Mouse (Mus musculus) forebrain, embryonic 14.5 days (tissue): Measurements from ENCODE around the gene Nucb1. TPM values are rescaled to one million over a fixed set of nuclear protein-coding genes. Genes with fewer than 3 reads are reported as not detected.
A peak's percentile ranks its signal among the peaks of the same experiment; 100 is the strongest.

Experiments used
- ATAC-seq: fragments of 200-750 bp; cut with Nextera tagmentation; 2 replicates; pipeline ENCODE4 v1.8.0; 2017; ENCODE audit warnings: mild to moderate bottlenecking, moderate library complexity
- DNase-seq: peaks from one replicate; pipeline ENCODE4 v3.0.0-alpha.2; 2015; ENCODE audit warnings: low spot score
- H3K27ac ChIP-seq: fragments of 300-500 bp; sonication (generic); 2 replicates; pipeline ENCODE4 v1.5.1; 2014; ENCODE audit warnings: low read depth, mild to moderate bottlenecking, control low read depth, low read length, moderate library complexity
- H3K27me3 ChIP-seq: fragments of 300-500 bp; sonication (generic); replicated peaks from 2 replicates; pipeline ENCODE4 v1.6.1; 2014; ENCODE audit warnings: low read length, control low read depth, mixed read lengths; ENCODE audit not compliant: control insufficient read depth, insufficient read depth
- H3K36me3 ChIP-seq: fragments of 300-500 bp; sonication (generic); 2 replicates; pipeline ENCODE4 v1.6.1; 2014; ENCODE audit warnings: low read length, control low read depth; ENCODE audit not compliant: control insufficient read depth, insufficient read depth
- H3K4me1 ChIP-seq: fragments of 300-500 bp; sonication (generic); 2 replicates; pipeline ENCODE4 v1.6.1; 2014; ENCODE audit warnings: antibody characterized with exemption, low read length, control low read depth; ENCODE audit not compliant: control insufficient read depth, insufficient read depth
- H3K4me2 ChIP-seq: fragments of 300-500 bp; sonication (generic); 2 replicates; pipeline ENCODE4 v1.6.1; 2014; ENCODE audit warnings: mild to moderate bottlenecking, control low read depth, low read length
- H3K4me3 ChIP-seq: fragments of 300-500 bp; sonication (generic); 2 replicates; pipeline ENCODE4 v1.5.1; 2014; ENCODE audit warnings: low read depth, low read length, control low read depth
- H3K9ac ChIP-seq: fragments of 300-500 bp; sonication (generic); 2 replicates; pipeline ENCODE4 v1.6.1; 2014; ENCODE audit warnings: mild to moderate bottlenecking, low read length, control low read depth, moderate library complexity
- H3K9me3 ChIP-seq: fragments of 300-500 bp; sonication (generic); replicated peaks from 2 replicates; pipeline ENCODE4 v1.6.1; 2016; ENCODE audit warnings: low read length, control low read depth, mixed read lengths; ENCODE audit not compliant: control insufficient read depth
- WGBS: fragments of 180-500 bp; shearing (Covaris S2); extraction: QIAGEN DNeasy Blood & Tissue Kit; methylation state at CpG from one replicate; pipeline ENCODE4 v1.1.7; 2014; 5-methylcytosine and 5-hydroxymethylcytosine counted together
- polyA plus RNA-seq: library from polyadenylated mRNA; unstranded; fragments of >200 nt; fragmentation: Nextera tagmentation; extraction: Ambion mirVana; gene quantifications from 2 replicates; pipeline ENCODE4 v1.2.1, GENCODE M21; 2014

Gene Nucb1
- polyA plus RNA-seq, 1 experiment from 2014 or later, result 69.0 TPM

- ATAC-seq (no peak), DNase-seq (no peak)
- Histone ChIP-seq H3K36me3 (no peaks in the 10 kb centered on the region), H3K27ac (no peak overlapping the region), H3K27me3 (no peaks in the 10 kb centered on the region), H3K4me1 (no peaks in the 10 kb centered on the region), H3K9ac (no peak overlapping the region), H3K4me3 (no peak overlapping the region), H3K9me3 (no peaks in the 10 kb centered on the region), H3K4me2 (no peak overlapping the region)
- WGBS, result 54% methylated on average over 1 of the region's 1 CpGs
Observed at GRCm38 (mm10) chr7:45476453-45476852, 33.8 kb downstream of the Nucb1 start.

- no peaks in the 10 kb centered on the region for H3K36me3 ChIP-seq
Observed at GRCm38 (mm10) chr7:45475291-45475969, 34.8 kb downstream of the Nucb1 start.

GRCm38 (mm10) chr7:45470869-45471268 lies 39.3 kb downstream of the Nucb1 start:
- Histone ChIP-seq H3K36me3 (no peaks in the 10 kb centered on the region), H3K4me2 (no peak overlapping the region), H3K27ac (no peak overlapping the region), H3K27me3 (no peaks in the 10 kb centered on the region), H3K4me3 (no peak overlapping the region), H3K9me3 (no peaks in the 10 kb centered on the region), H3K9ac (no peak overlapping the region), H3K4me1 (peaks cover 3% of the 10 kb centered on the region; the same call in 1 of the 2 replicates)
- 5% methylated on average over 3 of the region's 3 CpGs for WGBS
- ATAC-seq, result no peak
- peak; percentile 88 for DNase-seq

More at GRCm38 (mm10) chr7:45475291-45475969, 34.8 kb downstream of the Nucb1 start:
- Histone ChIP-seq H3K4me1 (no peaks in the 10 kb centered on the region), H3K9ac (peak overlapping the region; percentile 25; the same call in 1 of the 2 replicates), H3K27ac (no peak overlapping the region), H3K9me3 (no peaks in the 10 kb centered on the region), H3K4me2 (no peak overlapping the region), H3K4me3 (no peak overlapping the region), H3K27me3 (no peaks in the 10 kb centered on the region)
- no peak for ATAC-seq
- peak; percentile 49 for DNase-seq
- 71% methylated on average over 16 of the region's 16 CpGs for WGBS

- DNase-seq, result no peak
- H3K9me3 ChIP-seq, result no peaks in the 10 kb centered on the region
- peak overlapping the region; percentile 86 for H3K4me3 ChIP-seq
- peak overlapping the region; percentile 88; the same call in 1 of the 2 replicates for H3K9ac ChIP-seq
- peak overlapping the region; percentile 92 for H3K4me2 ChIP-seq
- no peaks in the 10 kb centered on the region for H3K27me3 ChIP-seq
- no peak overlapping the region for H3K27ac ChIP-seq
- peaks cover 9% of the 10 kb centered on the region; the same call in 1 of the 2 replicates for H3K4me1 ChIP-seq
- WGBS, result 33% methylated on average over 7 of the region's 7 CpGs
- H3K36me3 ChIP-seq, result peaks cover 33% of the 10 kb centered on the region
- ATAC-seq, result no peak
Observed at GRCm38 (mm10) chr7:45467090-45467670, 43.0 kb downstream of the Nucb1 start.

- H3K4me1 ChIP-seq, result peaks cover 9% of the 10 kb centered on the region; the same call in 1 of the 2 replicates
- peaks cover 40% of the 10 kb centered on the region for H3K36me3 ChIP-seq
- WGBS, result under 1% methylated on average over 55 of the region's 58 CpGs
- ATAC-seq (peak; percentile 87), DNase-seq (peak; percentile 99)
- peak within 1 kb of the TSS; percentile 92 for H3K4me2 ChIP-seq
- H3K9ac ChIP-seq, result peak within 1 kb of the TSS; percentile 88
- H3K27ac ChIP-seq, result peak within 1 kb of the TSS; percentile 52
- H3K9me3 ChIP-seq, result no peaks in the 10 kb centered on the region
- peak within 1 kb of the TSS; percentile 86 for H3K4me3 ChIP-seq
- no peaks in the 10 kb centered on the region for H3K27me3 ChIP-seq
Observed at GRCm38 (mm10) chr7:45466283-45467089, 43.7 kb downstream of the Nucb1 start, which contains the start of gene Bax. Gene Bax, minus strand, starts transcription at chr7:45466898.

- no peak for ATAC-seq
- peaks cover 44% of the 10 kb centered on the region for H3K36me3 ChIP-seq
- H3K4me2 ChIP-seq, result peak overlapping the region; percentile 92
- 86% methylated on average over 9 of the region's 9 CpGs for WGBS
- H3K4me1 ChIP-seq, result peaks cover 11% of the 10 kb centered on the region
- no peaks in the 10 kb centered on the region for H3K9me3 ChIP-seq
- H3K4me3 ChIP-seq, result peak overlapping the region; percentile 86
- H3K27ac ChIP-seq, result no peak overlapping the region
- peak overlapping the region; percentile 88; the same call in 1 of the 2 replicates for H3K9ac ChIP-seq
- DNase-seq, result no peak
- H3K27me3 ChIP-seq, result no peaks in the 10 kb centered on the region
Observed at GRCm38 (mm10) chr7:45465549-45465948, 44.7 kb downstream of the Nucb1 start.

GRCm38 (mm10) chr7:45465112-45465511 lies 45.1 kb downstream of the Nucb1 start:
- Histone ChIP-seq H3K4me3 (no peak overlapping the region), H3K36me3 (peaks cover 44% of the 10 kb centered on the region), H3K27ac (no peak overlapping the region), H3K4me2 (peak overlapping the region; percentile 92; the same call in 1 of the 2 replicates), H3K9ac (peak overlapping the region; percentile 88; the same call in 1 of the 2 replicates), H3K4me1 (peaks cover 16% of the 10 kb centered on the region), H3K9me3 (no peaks in the 10 kb centered on the region), H3K27me3 (no peaks in the 10 kb centered on the region)
- ATAC-seq, result no peak
- no peak for DNase-seq
- 93% methylated on average over 12 of the region's 12 CpGs for WGBS

- Histone ChIP-seq H3K4me3 (no peak overlapping the region), H3K9ac (no peak overlapping the region), H3K27me3 (no peaks in the 10 kb centered on the region), H3K9me3 (no peaks in the 10 kb centered on the region), H3K4me2 (no peak overlapping the region), H3K27ac (no peak overlapping the region), H3K4me1 (peaks cover 17% of the 10 kb centered on the region), H3K36me3 (peaks cover 44% of the 10 kb centered on the region)
- no peak for DNase-seq
- ATAC-seq, result no peak
- 92% methylated on average over 7 of the region's 7 CpGs for WGBS
Observed at GRCm38 (mm10) chr7:45463987-45464778, 46.0 kb downstream of the Nucb1 start.
